Comparison of ENCODE assay signal across 8 mouse cellular contexts in the genomic region with DNA sequence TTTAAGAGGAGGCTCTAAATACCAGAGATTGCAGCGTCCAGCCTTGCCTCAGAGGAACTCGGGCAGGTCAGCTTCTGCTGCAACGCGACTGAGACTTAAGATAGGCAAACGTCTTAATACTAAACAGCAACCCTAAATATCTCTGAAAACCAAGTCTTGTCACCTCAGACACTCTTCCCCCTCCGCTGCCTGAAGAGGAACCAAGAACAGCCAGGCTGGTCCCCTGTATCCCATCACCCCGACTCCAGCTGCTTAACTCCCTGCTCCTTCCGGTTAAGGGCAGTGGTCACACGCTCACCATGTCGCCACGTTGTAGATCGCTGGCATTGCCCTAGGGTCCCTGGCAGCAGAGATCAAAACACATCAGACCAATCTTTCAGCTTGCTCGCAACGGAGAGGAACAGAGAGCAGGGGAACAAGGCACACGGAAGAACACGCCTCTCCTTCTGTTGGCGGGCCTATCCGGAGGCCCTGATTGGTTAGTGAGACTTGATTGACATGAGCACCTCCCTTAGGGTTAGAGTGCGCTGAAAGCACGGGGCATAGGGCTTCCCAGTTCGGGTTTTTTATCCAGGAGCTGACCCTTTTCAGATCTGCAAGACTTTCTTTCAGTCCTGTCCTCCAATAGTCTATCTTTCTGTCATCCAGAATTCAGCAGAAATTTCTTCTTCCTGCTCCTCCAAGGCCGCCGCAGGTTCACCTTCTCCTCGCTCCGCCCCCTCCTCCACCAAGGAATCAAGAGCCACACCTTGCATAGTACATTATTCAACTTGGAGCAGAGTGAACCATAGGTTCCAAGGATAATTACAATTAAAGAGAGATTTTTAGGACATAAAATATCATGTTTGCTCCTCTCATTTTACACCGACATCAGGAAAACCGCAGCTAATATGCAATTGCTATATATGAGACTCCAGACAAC. TPM values are rescaled to one million over a fixed set of nuclear protein-coding genes. Genes with fewer than 3 reads are reported as not detected.
DNase-seq lines count a peak whose midpoint lies in the region; ATAC-seq lines count a peak whose summit lies in the region.
"Not testable (repeated sequence)": the region's sequence is repeated elsewhere in the genome, so short reads cannot be mapped to it uniquely, and the experiment has no call there.

Gene Zfp935 (minus strand): TSS at position 323 of the 922 bp plus-strand sequence.

- H3K4me2 ChIP-seq in heart, embryonic 12.5 days: peak within 1 kb of the TSS; percentile 59
- H3K4me2 ChIP-seq in kidney, embryonic 16.5 days (replicated peaks; ENCODE audit: low read depth, low read length): peak within 1 kb of the TSS; percentile 39

- peak within 1 kb of the TSS; percentile 56 for H3K4me3 ChIP-seq in erythroblast, embryonic 14.5 days (replicated peaks)
- peak within 1 kb of the TSS; percentile 60 for H3K4me3 ChIP-seq in heart, embryonic 12.5 days
- peak within 1 kb of the TSS; percentile 47 for H3K4me3 ChIP-seq in kidney, embryonic 16.5 days (ENCODE audit: low read length)

- peak within 1 kb of the TSS; percentile 64 for H3K9ac ChIP-seq in heart, embryonic 12.5 days
- peak within 1 kb of the TSS; percentile 63 for H3K9ac ChIP-seq in kidney, embryonic 16.5 days (replicated peaks; ENCODE audit: low read length)

- H3K9me3 ChIP-seq in erythroblast, embryonic 14.5 days (ENCODE audit: control insufficient read depth, low read length): peaks cover 21% of the 10 kb centered on the region
- H3K9me3 ChIP-seq in heart, embryonic 12.5 days (replicated peaks): peaks cover 16% of the 10 kb centered on the region
- peaks cover 17% of the 10 kb centered on the region for H3K9me3 ChIP-seq in kidney, embryonic 16.5 days (ENCODE audit: low read length)

- not testable (repeated sequence) for H3K27ac ChIP-seq in heart, embryonic 12.5 days (ENCODE audit: poor library complexity, severe bottlenecking); kidney, embryonic 16.5 days (ENCODE audit: low read length)

- H3K4me1 ChIP-seq in erythroblast, embryonic 14.5 days (ENCODE audit: control insufficient read depth); heart, embryonic 12.5 days (replicated peaks); kidney, embryonic 16.5 days (ENCODE audit: insufficient read depth, low read length): not testable (repeated sequence)

- not testable (repeated sequence) for ATAC-seq in heart, embryonic 12.5 days (ENCODE audit: insufficient number of reproducible peaks, low FRiP score)
- ATAC-seq in kidney, embryonic 16.5 days (ENCODE audit: low FRiP score, low TSS enrichment): peak; percentile 49; the same call in 1 of the 2 replicates

- DNase-seq in A20 (ENCODE audit: low read depth, low spot score): peak; percentile 80
- peak; percentile 16 for DNase-seq in brain, adult 2 months (ENCODE audit: low read depth, low spot score)
- peak; percentile 9 for DNase-seq in liver
- peak; percentile 8 to 41 for DNase-seq in monocyte, adult 2 months (ENCODE audit: low read depth in 1 of 2, low spot score in 2 of 2)
- peak; percentile 28 for DNase-seq in splenic B cell, adult 2 months (ENCODE audit: low read depth, low spot score)

- H3K36me3 ChIP-seq in erythroblast, embryonic 14.5 days (ENCODE audit: control insufficient read depth); splenic B cell, adult 2 months (ENCODE audit: control insufficient read depth, insufficient read depth, low read length, poor library complexity, severe bottlenecking): not testable (repeated sequence)
- peaks cover 17% of the 10 kb centered on the region for H3K36me3 ChIP-seq in heart, embryonic 12.5 days
- peaks cover 17% of the 10 kb centered on the region for H3K36me3 ChIP-seq in kidney, embryonic 16.5 days (ENCODE audit: insufficient read depth, low read length)

- not testable (repeated sequence) for H3K27me3 ChIP-seq in erythroblast, embryonic 14.5 days (ENCODE audit: control insufficient read depth); heart, embryonic 12.5 days (replicated peaks); kidney, embryonic 16.5 days (ENCODE audit: insufficient read depth, low read length); splenic B cell, adult 2 months (ENCODE audit: control insufficient read depth, insufficient read depth, low read length, poor library complexity, severe bottlenecking)

- 5% methylated on average over 27 of the region's 27 CpGs for WGBS in heart, embryonic 12.5 days
- 2% methylated on average over 25 of the region's 27 CpGs for WGBS in kidney, embryonic 16.5 days

RNA-seq across cellular contexts. Expression of gene Zfp935, which starts in this region (rescaled TPM):
- not detected in 2 replicates for polyA plus RNA-seq in erythroblast, embryonic 14.5 days (2012)
- not detected in 2 replicates for polyA plus RNA-seq in heart, embryonic 12.5 days (2016; fragmentation: Nextera tagmentation; extraction: Ambion mirVana)
- not detected in 2 replicates for polyA plus RNA-seq in kidney, embryonic 16.5 days (2015; fragmentation: Nextera tagmentation; extraction: Ambion mirVana)

Comparison
In these comparisons a context has a peak if more than half of its experiments do, and no peak if none do; other contexts are left out.
1. Peak in ATAC-seq, H3K4me3 ChIP-seq, H3K9ac ChIP-seq and H3K4me2 ChIP-seq in kidney, embryonic 16.5 days; RNA of the gene not detected or under 1 TPM.
2. DNase-seq: peak in every context shown above with its lines; median percentile 80 in A20; 28 in splenic B cell, adult 2 months; 24 in monocyte, adult 2 months; 16 in brain, adult 2 months; 9 in liver.